Mouse (Mus musculus): ENCODE measurements at regions not wholly inside any gene's neighbourhood (a gene's known extent, or its start where the extent isn't known, plus 50 kb on each side); places are given as distances from the start of the nearest gene placed in this dataset.

GRCm38 (mm10) chr8:79554311-79554710 is 85.1 kb upstream of the Otud4 start:
- no peak for TF ChIP-seq POLR2AphosphoS5 (IDR thresholded peaks at IDR 0.05; ENCODE audit: insufficient replicate concordance, low read depth, low read length)
- TF ChIP-seq GATA1 (IDR thresholded peaks at IDR 0.05; ENCODE audit: borderline replicate concordance, low read length), result no peak
- no peak for ATAC-seq (ENCODE audit: extremely low read depth, insufficient number of reproducible peaks, low FRiP score, poor library complexity, severe bottlenecking)
- Histone ChIP-seq H3K4me3 (ENCODE audit: low read depth, low read length) (no peak overlapping the region), H3K36me3 (replicated peaks) (no peaks in the 10 kb centered on the region), H3K27me3 (ENCODE audit: insufficient read depth, low read length) (peaks cover 7% of the 10 kb centered on the region), H3K9me3 (replicated peaks) (no peaks in the 10 kb centered on the region), H3K4me1 (ENCODE audit: insufficient read depth, low read depth, low read length) (no peaks in the 10 kb centered on the region)
- DNase-seq (ENCODE audit: low spot score), result no peak

- ATAC-seq (ENCODE audit: extremely low read depth, insufficient number of reproducible peaks, low FRiP score, poor library complexity, severe bottlenecking) (no peak), DNase-seq (ENCODE audit: low spot score) (no peak)
- Histone ChIP-seq H3K9me3 (replicated peaks) (no peaks in the 10 kb centered on the region), H3K4me1 (ENCODE audit: insufficient read depth, low read depth, low read length) (no peaks in the 10 kb centered on the region), H3K36me3 (replicated peaks) (no peaks in the 10 kb centered on the region), H3K27me3 (ENCODE audit: insufficient read depth, low read length) (peaks cover 5% of the 10 kb centered on the region; the same call in 1 of the 2 replicates), H3K4me3 (ENCODE audit: low read depth, low read length) (no peak overlapping the region)
- no peak for TF ChIP-seq POLR2AphosphoS5 (IDR thresholded peaks at IDR 0.05; ENCODE audit: insufficient replicate concordance, low read depth, low read length)
Observed at GRCm38 (mm10) chr8:79550151-79550550, 89.3 kb upstream of the Otud4 start.

GRCm38 (mm10) chr8:79548156-79548555 is 91.3 kb upstream of the Otud4 start:
- Histone ChIP-seq H3K9me3 (replicated peaks) (no peaks in the 10 kb centered on the region), H3K4me3 (ENCODE audit: low read depth, low read length) (no peak overlapping the region), H3K4me1 (ENCODE audit: insufficient read depth, low read depth, low read length) (no peaks in the 10 kb centered on the region), H3K36me3 (replicated peaks) (no peaks in the 10 kb centered on the region), H3K27me3 (ENCODE audit: insufficient read depth, low read length) (peaks cover 5% of the 10 kb centered on the region; the same call in 1 of the 2 replicates)
- TF ChIP-seq POLR2AphosphoS5 (IDR thresholded peaks at IDR 0.05; ENCODE audit: insufficient replicate concordance, low read depth, low read length), result no peak
- no peak for TF ChIP-seq GATA2 (IDR thresholded peaks at IDR 0.05; ENCODE audit: borderline replicate concordance, low read depth, low read length)
- TF ChIP-seq CTCF (IDR thresholded peaks at IDR 0.05; ENCODE audit: low read depth, low read length), result no peak
- no peak for TF ChIP-seq GATA1 (IDR thresholded peaks at IDR 0.05; ENCODE audit: borderline replicate concordance, low read length)
- TF ChIP-seq TAL1 (conservative IDR thresholded peaks at IDR 0.05; ENCODE audit: low read depth, low read length), result no peak
- ATAC-seq (ENCODE audit: extremely low read depth, insufficient number of reproducible peaks, low FRiP score, poor library complexity, severe bottlenecking) (no peak), DNase-seq (ENCODE audit: low spot score) (no peak)

GRCm38 (mm10) chr8:79545866-79546373 is 93.5 kb upstream of the Otud4 start:
- no peak for ATAC-seq (ENCODE audit: extremely low read depth, insufficient number of reproducible peaks, low FRiP score, poor library complexity, severe bottlenecking)

GRCm38 (mm10) chr8:79542461-79542860 is 97.0 kb upstream of the Otud4 start:
- no peak for TF ChIP-seq GATA2 (IDR thresholded peaks at IDR 0.05; ENCODE audit: borderline replicate concordance, low read depth, low read length)
- no peaks in the 10 kb centered on the region for H3K4me1 ChIP-seq (ENCODE audit: insufficient read depth, low read depth, low read length)
- ATAC-seq (ENCODE audit: extremely low read depth, insufficient number of reproducible peaks, low FRiP score, poor library complexity, severe bottlenecking), result no peak
- no peaks in the 10 kb centered on the region for H3K27me3 ChIP-seq (ENCODE audit: insufficient read depth, low read length)
- DNase-seq (ENCODE audit: low spot score), result no peak
- no peaks in the 10 kb centered on the region for H3K9me3 ChIP-seq (replicated peaks)
- H3K4me3 ChIP-seq (ENCODE audit: low read depth, low read length), result no peak overlapping the region
- H3K36me3 ChIP-seq (replicated peaks), result no peaks in the 10 kb centered on the region

More at GRCm38 (mm10) chr8:79545866-79546373, 93.5 kb upstream of the Otud4 start:
- Histone ChIP-seq H3K4me3 (ENCODE audit: low read depth, low read length) (no peak overlapping the region), H3K27me3 (ENCODE audit: insufficient read depth, low read length) (peaks cover 3% of the 10 kb centered on the region; the same call in 1 of the 2 replicates), H3K9me3 (replicated peaks) (no peaks in the 10 kb centered on the region), H3K36me3 (replicated peaks) (no peaks in the 10 kb centered on the region), H3K4me1 (ENCODE audit: insufficient read depth, low read depth, low read length) (no peaks in the 10 kb centered on the region)
- DNase-seq (ENCODE audit: low spot score), result no peak
- TF ChIP-seq POLR2AphosphoS5 (IDR thresholded peaks at IDR 0.05; ENCODE audit: insufficient replicate concordance, low read depth, low read length) (no peak), GATA2 (IDR thresholded peaks at IDR 0.05; ENCODE audit: borderline replicate concordance, low read depth, low read length) (no peak), CTCF (IDR thresholded peaks at IDR 0.05; ENCODE audit: low read depth, low read length) (no peak), GATA1 (IDR thresholded peaks at IDR 0.05; ENCODE audit: borderline replicate concordance, low read length) (no peak), TAL1 (conservative IDR thresholded peaks at IDR 0.05; ENCODE audit: low read depth, low read length) (no peak)

DNA sequence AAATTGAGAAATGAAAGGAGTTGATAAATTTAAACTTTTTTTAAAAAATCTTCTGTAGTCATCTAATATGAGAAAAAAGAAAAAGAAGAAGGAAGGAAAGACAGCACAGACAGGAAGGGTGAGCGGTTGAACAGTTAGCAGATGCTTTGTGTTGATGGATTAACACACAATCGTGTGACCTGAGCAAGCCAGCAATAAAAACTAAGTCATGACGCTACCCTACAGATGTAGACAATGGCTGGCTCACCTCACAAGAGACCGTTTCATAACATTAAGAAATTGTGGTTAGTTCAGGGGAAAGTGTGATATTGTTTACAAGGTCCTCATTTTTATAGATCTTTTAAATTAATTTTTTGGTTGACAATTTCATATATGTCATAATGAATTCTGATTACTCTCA is 99.4 kb upstream of the Otud4 start:
- Histone ChIP-seq H3K9me3 (replicated peaks) (no peaks in the 10 kb centered on the region), H3K36me3 (replicated peaks) (no peaks in the 10 kb centered on the region), H3K27me3 (ENCODE audit: insufficient read depth, low read length) (no peaks in the 10 kb centered on the region), H3K4me1 (ENCODE audit: insufficient read depth, low read depth, low read length) (no peaks in the 10 kb centered on the region), H3K4me3 (ENCODE audit: low read depth, low read length) (no peak overlapping the region)
- ATAC-seq (ENCODE audit: extremely low read depth, insufficient number of reproducible peaks, low FRiP score, poor library complexity, severe bottlenecking) (no peak), DNase-seq (ENCODE audit: low spot score) (no peak)
- TF ChIP-seq GATA1 (IDR thresholded peaks at IDR 0.05; ENCODE audit: borderline replicate concordance, low read length) (no peak), TAL1 (conservative IDR thresholded peaks at IDR 0.05; ENCODE audit: low read depth, low read length) (no peak), GATA2 (IDR thresholded peaks at IDR 0.05; ENCODE audit: borderline replicate concordance, low read depth, low read length) (no peak), CTCF (IDR thresholded peaks at IDR 0.05; ENCODE audit: low read depth, low read length) (no peak), POLR2AphosphoS5 (IDR thresholded peaks at IDR 0.05; ENCODE audit: insufficient replicate concordance, low read depth, low read length) (no peak)

- no peaks in the 10 kb centered on the region for H3K36me3 ChIP-seq (replicated peaks)
- ATAC-seq (ENCODE audit: extremely low read depth, insufficient number of reproducible peaks, low FRiP score, poor library complexity, severe bottlenecking) (no peak), DNase-seq (ENCODE audit: low spot score) (no peak)
- no peak for TF ChIP-seq CTCF (IDR thresholded peaks at IDR 0.05; ENCODE audit: low read depth, low read length)
- TF ChIP-seq POLR2AphosphoS5 (IDR thresholded peaks at IDR 0.05; ENCODE audit: insufficient replicate concordance, low read depth, low read length), result no peak
- TF ChIP-seq GATA2 (IDR thresholded peaks at IDR 0.05; ENCODE audit: borderline replicate concordance, low read depth, low read length), result no peak
- TF ChIP-seq GATA1 (IDR thresholded peaks at IDR 0.05; ENCODE audit: borderline replicate concordance, low read length), result no peak
- no peak for TF ChIP-seq TAL1 (conservative IDR thresholded peaks at IDR 0.05; ENCODE audit: low read depth, low read length)
- no peaks in the 10 kb centered on the region for H3K4me1 ChIP-seq (ENCODE audit: insufficient read depth, low read depth, low read length)
- H3K9me3 ChIP-seq (replicated peaks), result no peaks in the 10 kb centered on the region
- no peaks in the 10 kb centered on the region; the same call in 1 of the 2 replicates for H3K27me3 ChIP-seq (ENCODE audit: insufficient read depth, low read length)
- no peak overlapping the region for H3K4me3 ChIP-seq (ENCODE audit: low read depth, low read length)
Observed at GRCm38 (mm10) chr8:79534271-79534889, 105.0 kb upstream of the Otud4 start.
